Mouse (Mus musculus): ENCODE results near the gene Slc12a1. TPM values are rescaled to one million over a fixed set of nuclear protein-coding genes. Genes with fewer than 3 reads are reported as not detected.
A peak's percentile ranks its signal among the peaks of the same experiment; 100 is the strongest.

Slc12a1 gene
- polyA plus RNA-seq, 1 experiment from 2014 or later, result 38.0 TPM

DNA sequence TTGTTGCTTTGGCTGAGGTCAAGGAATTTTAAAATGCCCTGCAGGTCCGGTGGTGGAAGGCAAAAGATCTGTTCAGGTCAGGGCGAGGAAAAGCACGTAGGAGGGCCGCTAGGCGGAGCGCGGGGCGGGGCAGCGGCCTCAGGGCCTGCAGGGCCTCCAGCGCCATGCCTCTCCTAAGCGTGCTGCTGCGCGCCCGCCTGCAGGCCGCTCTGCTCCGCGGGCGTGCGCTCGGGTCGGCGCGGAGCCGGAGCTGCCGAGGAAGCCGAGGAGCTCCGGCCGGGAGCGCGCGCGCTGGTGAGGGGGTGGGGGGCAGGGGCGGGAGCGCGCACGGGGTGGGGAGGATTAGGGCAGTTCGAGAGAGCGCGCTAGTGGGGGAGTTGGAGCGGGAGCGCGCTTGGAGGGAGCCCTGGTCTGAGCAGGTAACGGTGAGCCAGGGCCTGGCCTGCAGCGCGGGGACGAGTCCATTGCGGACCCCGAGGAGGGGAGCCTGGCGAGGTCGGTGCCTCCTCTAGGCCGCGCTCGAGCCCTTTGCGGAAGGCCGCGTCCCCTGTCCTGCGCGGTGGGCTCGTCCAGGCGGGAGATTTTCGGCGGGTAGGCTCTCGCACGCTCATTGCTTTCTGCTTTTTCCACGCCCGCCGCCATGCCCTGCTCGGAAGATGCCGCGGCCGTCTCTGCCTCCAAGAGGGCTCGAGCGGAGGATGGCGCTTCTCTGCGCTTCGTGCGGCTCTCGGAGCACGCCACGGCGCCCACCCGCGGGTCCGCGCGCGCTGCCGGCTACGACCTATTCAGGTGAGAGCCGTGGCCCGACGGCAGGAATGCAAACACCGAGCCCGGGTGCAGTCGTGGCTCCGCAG lies 95.0 kb downstream of the Slc12a1 start, which contains the start of gene Dut:
TSS of gene Dut (plus strand) at position 83 of the 854 bp plus-strand sequence.
- Histone ChIP-seq H3K9me3 (replicated peaks) (no peaks in the 10 kb centered on the region), H3K27me3 (no peaks in the 10 kb centered on the region), H3K36me3 (peaks cover 30% of the 10 kb centered on the region), H3K4me2 (peak within 1 kb of the TSS; percentile 75), H3K4me1 (peaks cover 46% of the 10 kb centered on the region), H3K4me3 (replicated peaks) (peak within 1 kb of the TSS; percentile 83), H3K9ac (peak within 1 kb of the TSS; percentile 85), H3K27ac (peak within 1 kb of the TSS; percentile 96)
- ATAC-seq (replicated peaks; ENCODE audit: low FRiP score), result peak; percentile 99
- under 1% methylated on average over 96 of the region's 96 CpGs for WGBS

GRCm38 (mm10) chr2:125247962-125248235 lies 95.6 kb downstream of the Slc12a1 start:
- H3K9me3 ChIP-seq (replicated peaks), result no peaks in the 10 kb centered on the region
- peak overlapping the region; percentile 83 for H3K4me3 ChIP-seq (replicated peaks)
- peak overlapping the region; percentile 85 for H3K9ac ChIP-seq
- peaks cover 35% of the 10 kb centered on the region for H3K36me3 ChIP-seq
- H3K4me2 ChIP-seq, result peak overlapping the region; percentile 75
- 0% methylated on average over 9 of the region's 9 CpGs for WGBS
- H3K27ac ChIP-seq, result peak overlapping the region; percentile 96
- peaks cover 46% of the 10 kb centered on the region for H3K4me1 ChIP-seq
- ATAC-seq (replicated peaks; ENCODE audit: low FRiP score), result peak; percentile 7; the same call in 1 of the 2 replicates
- H3K27me3 ChIP-seq, result no peaks in the 10 kb centered on the region

DNA sequence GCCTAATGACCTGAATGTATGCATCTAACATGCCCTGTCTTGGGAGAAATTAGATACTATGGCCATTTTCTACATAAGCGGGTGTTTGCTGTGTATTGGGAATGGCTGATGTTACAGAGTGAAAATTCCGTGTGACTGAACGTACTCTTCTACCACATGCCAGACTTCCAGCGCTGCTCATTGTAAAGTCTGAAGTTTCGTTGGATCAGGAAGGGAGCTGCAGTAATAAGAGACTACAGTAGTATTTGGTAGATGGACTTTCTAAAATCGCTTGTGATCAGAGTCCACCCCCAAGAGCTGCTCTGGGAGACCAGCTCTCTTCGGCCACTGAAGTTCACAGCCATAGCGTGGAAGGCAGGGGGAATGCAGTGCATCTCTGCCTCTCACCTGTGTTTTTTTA lies 96.0 kb downstream of the Slc12a1 start:
- Histone ChIP-seq H3K9me3 (replicated peaks) (no peaks in the 10 kb centered on the region), H3K4me2 (peak overlapping the region; percentile 75), H3K9ac (peak overlapping the region; percentile 85), H3K4me1 (peaks cover 46% of the 10 kb centered on the region), H3K36me3 (peaks cover 39% of the 10 kb centered on the region), H3K27me3 (no peaks in the 10 kb centered on the region), H3K27ac (peak overlapping the region; percentile 96), H3K4me3 (replicated peaks) (peak overlapping the region; percentile 83)
- no peak for ATAC-seq (replicated peaks; ENCODE audit: low FRiP score)
- 1% methylated on average over 8 of the region's 8 CpGs for WGBS

- H3K4me2 ChIP-seq, result peak overlapping the region; percentile 75
- H3K9ac ChIP-seq, result no peak overlapping the region
- peak overlapping the region; percentile 83 for H3K4me3 ChIP-seq (replicated peaks)
- 68% methylated on average over 4 of the region's 4 CpGs for WGBS
- no peaks in the 10 kb centered on the region for H3K27me3 ChIP-seq
- H3K4me1 ChIP-seq, result peaks cover 42% of the 10 kb centered on the region
- H3K27ac ChIP-seq, result no peak overlapping the region
- H3K9me3 ChIP-seq (replicated peaks), result no peaks in the 10 kb centered on the region
- H3K36me3 ChIP-seq, result peaks cover 49% of the 10 kb centered on the region
- no peak for ATAC-seq (replicated peaks; ENCODE audit: low FRiP score)
These were observed 97.0 kb downstream of the Slc12a1 start for GRCm38 (mm10) chr2:125249339-125249738.

DNA sequence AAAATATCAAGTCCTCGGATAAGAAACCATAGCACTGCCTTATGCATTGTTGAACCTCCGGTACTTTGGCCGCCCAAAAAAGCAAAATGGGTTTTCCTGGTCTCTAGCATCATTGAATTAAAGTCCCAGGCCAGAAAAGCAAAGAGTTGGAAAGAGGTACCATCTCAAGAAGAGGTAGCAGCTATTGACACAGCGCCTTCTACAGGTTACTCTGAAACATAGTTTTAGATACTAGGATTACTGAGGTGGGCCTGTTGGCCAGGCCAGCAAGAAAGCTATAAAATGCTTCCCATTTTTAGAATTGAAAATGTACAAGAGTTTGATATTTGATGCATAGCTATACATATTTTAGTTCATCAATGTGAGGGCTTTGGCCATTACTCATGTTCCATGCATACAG lies 97.6 kb downstream of the Slc12a1 start:
- no peak for ATAC-seq (replicated peaks; ENCODE audit: low FRiP score)
- H3K27ac ChIP-seq, result no peak overlapping the region
- peaks cover 40% of the 10 kb centered on the region for H3K4me1 ChIP-seq
- no peaks in the 10 kb centered on the region for H3K9me3 ChIP-seq (replicated peaks)
- H3K4me2 ChIP-seq, result peak overlapping the region; percentile 75; the same call in 1 of the 2 replicates
- H3K9ac ChIP-seq, result no peak overlapping the region
- 92% methylated on average over 4 of the region's 4 CpGs for WGBS
- peak overlapping the region; percentile 83; the same call in 1 of the 2 replicates for H3K4me3 ChIP-seq (replicated peaks)
- no peaks in the 10 kb centered on the region for H3K27me3 ChIP-seq
- H3K36me3 ChIP-seq, result peaks cover 54% of the 10 kb centered on the region

- Histone ChIP-seq H3K4me2 (no peak overlapping the region), H3K36me3 (peaks cover 72% of the 10 kb centered on the region), H3K4me3 (replicated peaks) (no peak overlapping the region), H3K4me1 (peaks cover 21% of the 10 kb centered on the region), H3K27me3 (no peaks in the 10 kb centered on the region), H3K9me3 (replicated peaks) (no peaks in the 10 kb centered on the region), H3K9ac (no peak overlapping the region), H3K27ac (no peak overlapping the region)
- ATAC-seq (replicated peaks; ENCODE audit: low FRiP score), result no peak
- 94% methylated on average over 4 of the region's 4 CpGs for WGBS
These were observed 99.5 kb downstream of the Slc12a1 start for GRCm38 (mm10) chr2:125251781-125252180.

DNA sequence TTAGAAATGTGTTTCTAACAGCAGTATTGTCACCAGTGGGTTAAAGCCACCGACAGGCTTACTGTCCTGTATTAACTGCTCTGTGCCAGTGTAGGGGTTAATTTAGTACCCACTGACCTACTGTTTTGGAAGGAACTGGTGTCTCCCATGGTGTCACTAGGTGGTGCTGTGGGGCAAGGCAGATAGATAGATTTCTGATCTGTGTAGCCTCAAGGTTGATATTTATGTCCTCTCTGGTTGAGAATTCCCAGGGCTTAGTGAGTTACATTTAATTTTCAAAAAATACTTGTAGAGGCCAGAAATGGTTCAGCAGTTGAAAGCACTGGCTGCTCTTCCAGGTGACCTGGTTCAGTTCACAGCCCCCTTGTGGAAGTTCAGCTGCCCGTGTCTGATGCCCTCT lies 100.0 kb downstream of the Slc12a1 start:
- H3K9me3 ChIP-seq (replicated peaks), result no peaks in the 10 kb centered on the region
- H3K9ac ChIP-seq, result no peak overlapping the region
- H3K4me2 ChIP-seq, result no peak overlapping the region
- 66% methylated on average over 2 of the region's 2 CpGs for WGBS
- no peak for ATAC-seq (replicated peaks; ENCODE audit: low FRiP score)
- peaks cover 20% of the 10 kb centered on the region for H3K4me1 ChIP-seq
- no peak overlapping the region for H3K4me3 ChIP-seq (replicated peaks)
- no peak overlapping the region for H3K27ac ChIP-seq
- H3K27me3 ChIP-seq, result no peaks in the 10 kb centered on the region
- H3K36me3 ChIP-seq, result peaks cover 77% of the 10 kb centered on the region

GRCm38 (mm10) chr2:125253699-125254098 lies 101.4 kb downstream of the Slc12a1 start:
- 94% methylated on average over 6 of the region's 6 CpGs for WGBS
- no peak for ATAC-seq (replicated peaks; ENCODE audit: low FRiP score)
- Histone ChIP-seq H3K4me2 (no peak overlapping the region), H3K9ac (no peak overlapping the region), H3K9me3 (replicated peaks) (no peaks in the 10 kb centered on the region), H3K27ac (no peak overlapping the region), H3K36me3 (peaks cover 88% of the 10 kb centered on the region), H3K4me1 (peaks cover 15% of the 10 kb centered on the region), H3K27me3 (no peaks in the 10 kb centered on the region), H3K4me3 (replicated peaks) (no peak overlapping the region)

DNA sequence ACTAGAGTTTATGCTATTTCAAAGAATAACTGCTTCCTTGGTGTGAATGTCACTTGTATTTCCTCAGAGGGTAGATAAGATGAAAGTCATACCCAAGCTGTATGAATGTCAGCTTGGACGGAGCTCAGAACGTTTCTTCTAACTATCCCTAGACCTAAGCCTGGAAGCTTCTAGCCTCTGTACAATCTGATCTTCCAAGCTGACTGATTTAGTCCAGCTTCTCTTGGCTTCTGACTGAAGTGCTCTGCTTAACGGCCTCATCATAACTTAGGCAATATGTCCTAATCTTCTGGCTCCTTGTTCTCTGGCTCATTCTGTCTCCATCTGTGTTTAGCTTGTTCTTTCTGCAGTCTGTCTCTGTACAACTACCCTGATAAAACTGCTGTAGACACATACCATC lies 102.3 kb downstream of the Slc12a1 start:
- H3K36me3 ChIP-seq, result peaks cover 93% of the 10 kb centered on the region
- H3K9ac ChIP-seq, result no peak overlapping the region
- ATAC-seq (replicated peaks; ENCODE audit: low FRiP score), result no peak
- no peak overlapping the region for H3K27ac ChIP-seq
- H3K9me3 ChIP-seq (replicated peaks), result no peaks in the 10 kb centered on the region
- peaks cover 7% of the 10 kb centered on the region for H3K4me1 ChIP-seq
- H3K4me3 ChIP-seq (replicated peaks), result no peak overlapping the region
- 96% methylated on average over 3 of the region's 3 CpGs for WGBS
- no peaks in the 10 kb centered on the region for H3K27me3 ChIP-seq
- no peak overlapping the region for H3K4me2 ChIP-seq

DNA sequence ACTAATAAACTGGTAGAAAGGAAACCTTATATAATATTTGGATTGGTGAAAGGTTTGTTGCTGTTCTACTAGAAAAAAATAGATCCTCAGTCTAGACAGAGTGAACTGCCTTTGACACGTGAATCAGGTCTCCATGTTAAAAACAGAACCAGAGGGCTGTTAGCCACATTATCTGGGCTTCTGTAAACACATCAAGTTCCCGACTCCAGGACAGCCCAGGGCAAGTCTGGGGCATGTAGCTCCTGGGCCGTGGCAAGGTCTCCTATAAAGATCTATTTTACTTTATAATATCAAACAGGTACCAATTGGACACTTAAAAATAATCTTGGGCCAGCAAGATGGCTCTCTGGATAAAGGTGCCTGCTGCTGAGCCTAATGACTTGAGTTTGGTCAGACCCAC lies 103.6 kb downstream of the Slc12a1 start:
- Histone ChIP-seq H3K4me2 (no peak overlapping the region), H3K36me3 (peaks cover 90% of the 10 kb centered on the region), H3K9me3 (replicated peaks) (no peaks in the 10 kb centered on the region), H3K9ac (no peak overlapping the region), H3K4me3 (replicated peaks) (no peak overlapping the region), H3K27ac (no peak overlapping the region), H3K27me3 (no peaks in the 10 kb centered on the region), H3K4me1 (no peaks in the 10 kb centered on the region; the same call in 1 of the 2 replicates)
- ATAC-seq (replicated peaks; ENCODE audit: low FRiP score), result no peak
- WGBS, result 77% methylated on average over 3 of the region's 3 CpGs

GRCm38 (mm10) chr2:125259230-125260120 lies 107.2 kb downstream of the Slc12a1 start:
- H3K27me3 ChIP-seq, result no peaks in the 10 kb centered on the region
- H3K9me3 ChIP-seq (replicated peaks), result no peaks in the 10 kb centered on the region
- H3K9ac ChIP-seq, result no peak overlapping the region
- H3K4me2 ChIP-seq, result no peak overlapping the region
- 82% methylated on average over 14 of the region's 14 CpGs for WGBS
- no peak for ATAC-seq (replicated peaks; ENCODE audit: low FRiP score)
- no peak overlapping the region for H3K4me3 ChIP-seq (replicated peaks)
- H3K36me3 ChIP-seq, result peaks cover 55% of the 10 kb centered on the region
- no peaks in the 10 kb centered on the region for H3K4me1 ChIP-seq
- H3K27ac ChIP-seq, result no peak overlapping the region

DNA sequence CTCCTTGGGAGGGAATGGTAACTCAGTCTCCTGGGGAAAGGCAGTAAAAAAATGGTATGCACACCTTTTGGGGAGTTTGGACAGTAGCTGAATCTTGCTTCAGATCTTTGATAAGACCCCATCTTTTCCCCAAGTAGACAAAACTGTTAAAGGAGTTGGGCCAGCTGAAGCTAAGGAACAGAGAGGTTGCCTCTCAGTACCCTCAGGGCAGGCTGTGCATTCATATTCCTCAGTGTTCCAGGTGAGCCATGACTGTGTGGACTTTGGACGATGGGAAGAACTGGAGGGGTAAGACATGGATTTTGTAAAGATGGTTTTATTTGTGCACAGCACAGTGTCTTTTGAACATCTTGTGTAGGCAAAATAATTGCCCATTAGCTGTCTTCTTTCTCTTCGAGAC lies 108.0 kb downstream of the Slc12a1 start:
- Histone ChIP-seq H3K36me3 (peaks cover 48% of the 10 kb centered on the region), H3K4me1 (no peaks in the 10 kb centered on the region), H3K4me2 (no peak overlapping the region), H3K27ac (no peak overlapping the region), H3K27me3 (no peaks in the 10 kb centered on the region), H3K9ac (no peak overlapping the region), H3K4me3 (replicated peaks) (no peak overlapping the region), H3K9me3 (replicated peaks) (no peaks in the 10 kb centered on the region)
- ATAC-seq (replicated peaks; ENCODE audit: low FRiP score), result no peak
- WGBS, result 86% methylated on average over 2 of the region's 2 CpGs

Data from kidney, embryonic 15.5 days (tissue).